Mouse (Mus musculus) lung, postnatal 4 days (tissue): Measurements from ENCODE around the gene Tmem94.

Experiments used
- DNase-seq, 2 experiments: peaks; one replicate each; pipeline ENCODE4 v3.0.0; 2021

Gene Tmem94

GRCm38 (mm10) chr11:115832523-115832922 is 67.3 kb downstream of the Tmem94 start:
- DNase-seq = peak; percentile 60 to 83

DNA sequence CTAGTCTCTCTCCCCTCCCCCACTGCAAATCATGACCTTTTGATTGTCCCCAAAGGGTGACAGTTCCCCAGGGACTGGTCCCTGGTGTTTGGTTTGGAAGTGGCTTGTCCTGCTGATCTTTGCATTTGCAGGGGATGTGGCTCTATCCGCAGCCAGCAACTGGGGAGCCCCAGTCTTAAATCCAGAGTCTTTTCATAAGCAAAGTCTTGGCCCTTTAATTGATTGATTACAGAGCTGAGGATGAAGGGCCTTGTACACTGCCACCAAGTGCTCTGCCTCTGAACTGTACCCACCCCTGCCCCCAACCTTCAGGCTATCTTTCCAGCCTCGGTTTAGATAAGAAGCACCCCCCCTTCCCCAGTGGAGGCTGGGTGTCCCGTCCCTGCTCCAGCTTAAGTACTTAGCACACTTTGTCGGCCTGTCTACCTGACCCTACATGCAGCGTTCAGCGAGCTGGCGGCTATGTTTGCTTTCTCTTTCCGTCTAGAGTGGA is 67.8 kb downstream of the Tmem94 start:
- peak; percentile 58 to 79 for DNase-seq

- DNase-seq = no peak
Measured at GRCm38 (mm10) chr11:115834033-115834432, 68.8 kb downstream of the Tmem94 start.

DNA sequence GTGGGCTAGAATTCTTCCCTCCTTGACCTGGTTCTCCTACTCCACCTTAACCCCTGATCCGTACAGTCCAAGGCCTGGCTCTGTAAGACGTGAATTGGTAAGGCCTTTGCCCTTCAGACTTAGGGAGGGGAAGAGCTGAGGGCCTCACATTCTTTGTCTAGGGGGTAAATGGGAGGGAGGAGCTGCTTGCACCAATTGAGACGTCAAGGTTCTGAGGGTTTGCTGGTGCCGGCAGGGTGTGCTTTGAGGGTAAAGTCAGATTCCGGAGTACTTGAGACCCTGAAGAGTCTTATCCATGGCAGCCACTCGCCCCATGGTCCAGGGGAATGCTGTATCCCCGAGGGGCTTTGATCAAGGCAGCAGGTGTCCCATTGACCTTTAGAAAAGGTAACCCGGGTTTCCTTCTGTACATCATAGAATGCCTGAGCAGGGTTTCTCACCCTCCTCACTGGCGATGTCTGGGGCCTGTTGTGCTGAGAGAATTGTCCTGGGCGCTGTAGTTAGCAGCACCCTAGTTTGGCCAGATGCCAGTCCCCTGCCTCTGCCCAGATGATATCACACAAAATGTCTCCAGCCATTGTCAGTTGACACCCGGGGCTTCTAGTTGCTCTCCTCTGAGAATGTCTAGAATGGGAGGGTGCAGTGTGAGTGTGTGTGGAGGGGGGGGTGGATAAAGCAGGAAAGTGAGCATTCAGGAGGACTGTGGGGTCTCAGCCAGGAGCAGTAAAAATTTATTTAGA is 71.6 kb downstream of the Tmem94 start:
- peak; percentile 48 to 80 for DNase-seq

- no peak for DNase-seq
Measured at GRCm38 (mm10) chr11:115837606-115838345, 72.5 kb downstream of the Tmem94 start.

GRCm38 (mm10) chr11:115838895-115839311 is 73.7 kb downstream of the Tmem94 start:
- DNase-seq = peak; percentile 39 to 78

DNA sequence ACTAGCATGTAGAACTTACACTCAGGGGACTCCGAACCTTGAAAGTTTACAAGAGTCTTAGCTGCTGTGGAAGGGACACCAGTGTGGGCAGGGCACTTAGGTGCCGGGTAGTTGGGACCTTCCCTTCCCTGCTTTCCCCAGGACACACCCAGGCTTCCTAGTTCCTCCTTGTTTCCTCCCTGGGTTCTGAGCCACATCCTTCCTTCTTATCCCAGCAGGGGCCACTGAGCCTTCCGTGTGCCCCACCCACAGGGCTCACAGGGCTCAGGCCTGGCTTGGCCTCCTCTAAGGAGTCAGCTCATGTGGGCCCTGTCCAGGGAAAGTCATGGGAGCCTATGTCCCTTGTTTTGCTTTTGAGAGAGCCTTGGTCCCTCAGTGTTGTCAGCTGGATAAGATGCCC is 74.5 kb downstream of the Tmem94 start:
- DNase-seq = peak in 1 of 2 experiments; percentile 23

GRCm38 (mm10) chr11:115841044-115841443 is 75.8 kb downstream of the Tmem94 start:
- no peak for DNase-seq

- DNase-seq = peak; percentile 49 to 74
Measured at GRCm38 (mm10) chr11:115841961-115842550, 76.8 kb downstream of the Tmem94 start.

- no peak for DNase-seq
Measured at GRCm38 (mm10) chr11:115843141-115843890, 78.1 kb downstream of the Tmem94 start.

GRCm38 (mm10) chr11:115843891-115844239 is 78.6 kb downstream of the Tmem94 start:
- peak in 1 of 2 experiments; percentile 71 for DNase-seq

DNA sequence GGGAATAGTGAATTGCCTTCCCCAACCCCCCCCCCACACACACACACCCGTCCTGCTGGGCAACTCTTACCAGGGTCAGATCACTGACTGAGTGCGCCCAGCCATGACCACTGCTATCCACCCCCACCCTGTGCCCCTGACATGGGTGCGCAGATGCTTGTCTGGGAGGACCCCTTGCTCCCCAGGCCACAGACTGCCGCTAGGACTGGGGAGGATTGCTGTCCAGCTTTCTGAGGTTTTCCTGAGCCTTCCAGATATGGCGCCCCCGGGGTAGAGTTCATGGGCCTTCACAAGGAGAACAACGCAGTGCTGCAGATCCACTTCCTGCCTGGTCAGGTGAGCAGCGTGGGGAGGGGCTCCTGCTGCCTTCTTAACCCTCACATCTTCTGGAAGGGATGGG is 79.0 kb downstream of the Tmem94 start:
- no peak for DNase-seq

DNA sequence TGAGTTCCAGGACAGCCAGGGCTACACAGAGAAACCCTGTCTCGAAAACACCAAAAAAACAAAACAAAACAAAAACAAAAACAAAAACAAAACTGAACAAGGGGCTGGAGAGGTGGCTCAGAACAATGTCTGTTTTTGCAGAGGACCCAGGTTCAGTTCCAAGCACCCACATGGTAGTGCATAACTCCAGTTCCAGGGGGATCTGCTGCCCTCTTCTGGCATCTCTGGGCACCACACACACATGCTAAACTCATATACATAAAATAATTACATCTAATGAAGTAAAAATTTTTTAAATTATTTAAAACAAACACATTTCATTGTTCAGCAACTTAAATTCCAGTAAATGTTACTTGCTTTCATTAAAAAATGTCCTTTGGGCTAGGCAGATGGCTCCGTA is 80.6 kb downstream of the Tmem94 start:
- DNase-seq = no peak
